Mouse (Mus musculus) central nervous system, embryonic 14 days (tissue): ENCODE measurements around the gene Unc45b. TPM values are rescaled to one million over a fixed set of nuclear protein-coding genes. Genes with fewer than 3 reads are reported as not detected.

Source experiments
- polyA plus RNA-seq: library from polyadenylated mRNA; depleted of rRNA; stranded (reverse); fragments of >200 nt; gene quantifications from 2 replicates; pipeline ENCODE4 v1.2.3, GENCODE M21; 2012; rRNA removed

Unc45b gene
- polyA plus RNA-seq = 1.1 and 5.9 TPM in 2 replicates

DNA sequence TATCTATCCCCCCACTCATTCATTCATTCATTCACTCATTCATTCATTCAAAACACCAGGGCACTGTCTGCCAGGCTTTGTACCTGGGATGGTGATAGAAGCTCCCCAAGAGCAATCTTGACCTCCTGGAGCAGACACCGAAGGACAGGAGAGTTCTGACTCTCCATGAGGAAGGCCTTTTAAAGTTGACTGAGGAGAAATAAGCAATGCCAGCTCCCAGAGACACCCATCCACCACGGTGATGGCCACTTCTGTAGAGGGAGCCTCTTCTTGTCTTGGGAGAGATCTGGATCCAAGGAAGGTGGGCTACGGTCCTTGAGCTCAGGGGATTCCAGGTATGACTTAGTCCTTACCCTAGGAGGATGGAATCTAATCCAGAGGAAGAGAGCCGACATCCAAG lies at the start of gene Unc45b:
Unc45b (plus strand) TSS at position 301 of the 400 bp plus-strand sequence.

DNA sequence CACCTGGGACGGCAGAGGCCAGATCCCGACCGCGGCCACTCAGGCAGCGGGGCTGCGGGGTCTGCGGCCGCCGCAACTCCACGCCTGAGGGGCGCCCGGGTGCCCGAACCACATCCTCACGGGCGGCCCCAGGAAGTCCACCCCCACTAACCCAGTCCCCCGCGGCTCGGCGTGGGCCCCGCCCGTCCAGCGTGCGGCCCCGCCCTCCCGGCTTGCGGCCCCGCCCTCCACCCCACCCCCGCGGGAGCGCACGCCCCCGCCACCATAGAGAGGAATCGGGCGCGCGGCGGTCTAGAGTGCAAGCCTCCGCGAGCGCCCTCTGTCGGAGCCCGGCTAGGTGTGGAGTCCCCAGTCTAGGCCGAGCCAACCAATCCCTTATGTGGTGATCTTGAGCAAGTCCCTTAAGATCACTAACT lies 39.3 kb upstream of the Unc45b start, which contains the start of gene Rffl:
Rffl (minus strand) TSS at position 180 of the 416 bp plus-strand sequence.

DNA sequence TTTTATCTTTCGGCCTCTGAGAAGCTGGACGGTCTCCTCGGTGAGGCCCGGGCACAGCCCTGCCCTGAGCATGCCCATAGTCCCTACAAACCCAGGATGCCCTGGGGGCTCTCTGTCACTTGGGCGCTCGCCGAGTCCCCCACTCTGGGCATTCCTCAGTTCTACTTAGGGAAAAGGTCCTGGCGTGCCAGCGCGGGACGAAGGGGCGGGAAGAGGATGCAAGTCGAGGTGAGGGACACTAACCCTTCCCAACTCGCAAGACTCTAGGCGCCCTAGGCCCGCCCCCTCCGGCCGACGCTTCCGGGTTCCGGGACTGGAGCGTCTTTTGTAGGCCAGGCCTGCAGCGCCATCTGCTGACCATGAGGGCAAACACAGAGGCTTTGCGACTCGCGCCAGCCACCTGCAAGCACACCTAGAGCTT lies 20.0 kb upstream of the Unc45b start, which contains the start of gene Rad51d:
Rad51d (minus strand) TSS at position 273 of the 421 bp plus-strand sequence.

GRCm38 (mm10) chr11:82891936-82892335 lies 18.4 kb upstream of the Unc45b start, which contains the start of gene Fndc8:
TSS of gene Fndc8 (plus strand) at chr11:82892124.

GRCm38 (mm10) chr11:82907651-82908607 lies 2.4 kb upstream of the Unc45b start, which contains the start of gene Nle1:
TSS of gene Nle1 (minus strand) at chr11:82908411.

GRCm38 (mm10) chr11:82950736-82951481 lies 40.6 kb downstream of the Unc45b start, which contains the start of gene Slfn5:
TSS of gene Slfn5 (plus strand) at chr11:82951349.

DNA sequence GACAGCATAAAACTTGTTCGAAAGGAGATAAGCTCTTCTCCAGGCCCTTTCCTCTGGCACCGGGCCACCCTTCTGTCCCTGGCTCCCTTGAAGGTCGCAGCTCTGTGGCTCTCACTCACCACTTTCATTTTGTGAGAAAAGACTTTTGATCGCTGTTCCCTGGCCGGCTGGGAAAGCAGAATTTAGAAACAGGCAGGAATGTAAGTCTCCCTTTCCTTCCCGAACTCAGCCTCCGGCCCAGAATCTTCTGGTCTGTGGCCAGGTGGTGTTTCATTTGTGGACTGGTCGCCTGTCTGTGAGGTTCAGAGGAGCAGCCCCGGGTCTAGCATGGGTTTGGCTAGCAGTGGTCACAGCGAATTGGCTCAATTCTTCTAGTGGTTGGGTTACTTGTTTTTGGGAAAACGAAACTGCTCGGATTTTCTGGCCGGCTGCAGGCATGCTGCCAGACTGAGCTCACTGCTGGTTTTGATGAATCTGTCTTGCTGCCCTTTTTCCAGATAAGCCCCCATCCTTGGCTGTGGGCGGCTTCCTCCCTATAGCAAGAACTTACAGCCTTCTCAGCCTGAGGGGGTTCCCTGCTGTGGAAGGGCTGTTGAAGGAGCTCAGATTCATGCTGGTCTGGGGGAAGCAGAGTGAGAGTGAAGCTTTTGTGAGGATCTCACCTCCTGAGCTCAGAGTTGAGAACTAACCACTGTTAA lies 81.3 kb downstream of the Unc45b start, which contains the start of gene Slfn9:
Slfn9 (minus strand) TSS at position 362 of the 698 bp plus-strand sequence.

Other genes with a start within 250 kb of the Unc45b start
- gene Cct6b, start 146.2 kb upstream of the Unc45b start, polyA plus RNA-seq = 0.26 and 0.28 TPM in 2 replicates
- 18.4 and 19.3 TPM in 2 replicates for gene Zfp830, start 146.2 kb upstream of the Unc45b start, polyA plus RNA-seq
- gene Lig3, start 129.4 kb upstream of the Unc45b start, polyA plus RNA-seq = 40.8 and 42.4 TPM in 2 replicates
- 5.4 and 6.8 TPM in 2 replicates for gene Rffl, start 39.3 kb upstream of the Unc45b start, polyA plus RNA-seq
- gene Rad51d, start 19.9 kb upstream of the Unc45b start, polyA plus RNA-seq = 9.7 and 11.6 TPM in 2 replicates
- 0.02 TPM in 1 of 2 replicates, not detected in the other for gene Fndc8, start 18.4 kb upstream of the Unc45b start, polyA plus RNA-seq
- gene Nle1, start 2.1 kb upstream of the Unc45b start, polyA plus RNA-seq = 72.8 and 74.0 TPM in 2 replicates
- 1.9 and 2.2 TPM in 2 replicates for gene Slfn5, start 40.8 kb downstream of the Unc45b start, polyA plus RNA-seq
- gene Slfn9, start 81.3 kb downstream of the Unc45b start, polyA plus RNA-seq = 3.3 and 3.7 TPM in 2 replicates
- 0.43 and 0.66 TPM in 2 replicates for gene Slfn8, start 110.3 kb downstream of the Unc45b start, polyA plus RNA-seq
- 2.2 and 3.4 TPM in 2 replicates for gene Slfn2, start 154.6 kb downstream of the Unc45b start, polyA plus RNA-seq
- gene Slfn1, start 206.3 kb downstream of the Unc45b start, polyA plus RNA-seq = 0.45 and 0.84 TPM in 2 replicates